Mouse (Mus musculus): ENCODE data around the gene Olfr1120. TPM values are rescaled to one million over a fixed set of nuclear protein-coding genes. Genes with fewer than 3 reads are reported as not detected.
"Not testable (repeated sequence)": the region's sequence is repeated elsewhere in the genome, so short reads cannot be mapped to it uniquely, and the experiment has no call there.

Gene Olfr1120
- total RNA-seq (2021) = not detected

- DNase-seq = no peak
- intact Hi-C loops (cut with DNase I) = no loop called here
Measured at GRCm38 (mm10) chr2:87354515-87354914, at the start of gene Olfr1120. Gene Olfr1120 (plus strand): TSS chr2:87354815.

GRCm38 (mm10) chr2:87307281-87307680 is 47.3 kb upstream of the Olfr1120 start, which contains the start of gene Olfr1118:
Gene Olfr1118 (plus strand): TSS chr2:87307581.
- intact Hi-C loops (cut with DNase I) = no loop called here
- no peak for DNase-seq

DNA sequence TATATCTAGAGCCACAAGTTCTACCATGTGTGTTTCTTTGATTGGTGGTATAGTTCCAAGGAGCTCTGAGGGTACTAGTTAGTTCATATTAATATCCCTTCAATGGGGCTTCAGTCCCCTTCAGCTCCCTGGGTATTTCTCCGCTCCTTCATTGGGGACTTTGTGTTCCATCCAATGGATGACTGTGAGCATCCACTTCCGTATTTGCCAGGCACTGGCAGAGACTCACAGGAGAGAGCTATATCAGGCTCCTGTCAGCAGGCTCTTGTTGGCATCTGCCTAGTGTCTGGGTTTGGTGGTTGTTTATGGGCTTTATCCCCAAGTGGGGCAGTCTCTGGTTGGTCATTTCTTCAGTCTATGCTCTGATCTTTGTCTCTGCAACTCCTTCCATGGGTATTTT is 5.5 kb downstream of the Olfr1120 start:
- intact Hi-C loops (cut with DNase I); DNase-seq: not testable (repeated sequence)

- intact Hi-C loops (cut with DNase I) = no loop called here
- DNase-seq = no peak
Measured at GRCm38 (mm10) chr2:87369595-87369994, 15.0 kb downstream of the Olfr1120 start, which contains the start of gene Olfr1121. Gene Olfr1121 (plus strand): TSS chr2:87369895.

- intact Hi-C loops (cut with DNase I) = no loop called here
- peak; percentile 70 for DNase-seq
Measured at GRCm38 (mm10) chr2:87371726-87372125, 17.1 kb downstream of the Olfr1120 start.

DNA sequence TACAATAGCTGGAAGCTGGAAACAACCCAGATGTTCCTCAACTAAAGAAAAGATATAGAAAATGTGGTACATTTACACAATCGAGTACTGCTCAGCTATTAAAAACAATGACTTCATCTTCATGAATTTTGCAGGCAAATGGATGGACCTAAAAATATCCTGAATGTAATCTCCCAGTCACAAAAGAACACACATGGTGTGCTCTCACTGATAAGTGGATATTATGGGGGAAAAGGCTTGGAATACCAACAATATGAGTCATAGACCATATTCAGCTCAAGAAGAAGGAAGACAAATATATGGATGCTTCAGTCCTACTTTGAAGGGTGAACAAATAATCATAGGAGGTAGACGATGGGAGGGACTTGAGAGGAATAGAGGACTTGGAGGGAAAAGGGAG is 29.3 kb downstream of the Olfr1120 start:
- intact Hi-C loops (cut with DNase I) = no loop called here
- no peak for DNase-seq

DNA sequence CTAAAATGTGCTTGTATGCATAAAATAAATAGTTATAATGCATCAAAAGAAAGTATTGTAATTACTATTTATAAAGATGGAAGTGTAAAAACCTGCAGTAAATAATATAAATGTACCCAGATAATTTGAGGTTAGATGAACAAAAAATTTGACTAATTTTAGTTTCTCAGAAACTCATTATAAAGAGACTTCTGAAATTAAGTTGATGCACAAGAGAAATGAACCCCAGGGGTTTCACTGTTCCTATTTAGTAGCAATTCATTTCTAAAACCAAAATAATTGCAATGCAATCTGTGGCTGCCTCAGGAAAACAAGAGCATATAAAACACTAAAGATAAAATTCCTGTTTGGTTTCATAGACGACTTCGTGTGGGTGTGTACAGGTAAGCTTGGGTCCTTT is 30.9 kb downstream of the Olfr1120 start, which contains the start of gene Olfr1122:
Gene Olfr1122, plus strand, starts transcription at position 301 of the 400 bp plus-strand sequence.
- DNase-seq = no peak
- intact Hi-C loops (cut with DNase I) = no loop called here

DNA sequence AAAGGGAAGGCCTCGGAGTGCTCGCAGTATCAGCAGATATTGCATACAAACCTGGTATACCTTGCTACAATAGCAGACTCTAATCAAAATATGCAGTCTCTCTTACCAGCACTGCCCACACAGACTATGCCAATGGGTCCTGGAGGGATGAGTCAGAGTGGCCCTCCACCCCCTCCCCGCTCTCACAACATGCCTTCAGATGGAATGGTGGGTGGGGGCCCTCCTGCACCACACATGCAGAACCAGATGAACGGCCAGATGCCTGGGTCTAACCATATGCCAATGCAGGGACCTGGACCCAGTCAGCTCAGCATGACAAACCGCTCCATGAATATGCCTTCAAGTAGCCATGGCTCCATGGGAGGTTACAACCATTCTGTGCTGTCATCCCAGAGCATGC is 39.0 kb downstream of the Olfr1120 start:
- intact Hi-C loops (cut with DNase I); DNase-seq: not testable (repeated sequence)

DNA sequence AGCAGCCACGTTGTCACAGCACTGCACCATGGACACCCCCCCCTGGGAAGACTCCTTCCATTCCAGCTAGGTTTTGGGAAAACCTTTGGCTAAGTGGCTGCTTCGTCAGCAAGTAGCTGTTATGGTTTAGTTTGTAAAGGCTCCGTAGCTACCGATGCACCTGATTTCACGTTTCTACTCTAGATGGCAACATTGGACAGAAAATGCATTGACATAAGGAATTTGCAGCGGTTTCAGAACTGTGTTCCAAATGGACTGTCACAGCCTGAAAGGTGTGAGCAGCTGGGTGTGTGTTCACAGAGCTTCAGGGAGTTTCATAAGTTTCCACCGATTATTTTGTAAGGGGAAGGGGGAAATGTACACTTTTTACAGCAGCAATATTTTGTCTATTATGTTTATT is 40.1 kb downstream of the Olfr1120 start:
- not testable (repeated sequence) for DNase-seq

More for the DNA sequence above, 40.1 kb downstream of the Olfr1120 start:
- intact Hi-C loops (cut with DNase I) = not testable (repeated sequence)

Other genes starting within 250 kb of the Olfr1120 start
- gene Olfr259, start 240.2 kb upstream of the Olfr1120 start, total RNA-seq (2021) = not detected
- not detected for gene Olfr1110, start 214.5 kb upstream of the Olfr1120 start, total RNA-seq (2021)
- not detected for gene Olfr1111, start 202.2 kb upstream of the Olfr1120 start, total RNA-seq (2021)
- gene Olfr1112, start 167.0 kb upstream of the Olfr1120 start, total RNA-seq (2021) = not detected
- gene Olfr1113, start 145.8 kb upstream of the Olfr1120 start, total RNA-seq (2021) = not detected
- gene Olfr1115, start 106.8 kb upstream of the Olfr1120 start, total RNA-seq (2021) = not detected
- not detected for gene Olfr1116, start 87.3 kb upstream of the Olfr1120 start, total RNA-seq (2021)
- not detected for gene Olfr1118, start 47.2 kb upstream of the Olfr1120 start, total RNA-seq (2021)
- not detected for gene Olfr1121, start 15.1 kb downstream of the Olfr1120 start, total RNA-seq (2021)
- gene Olfr1122, start 31.0 kb downstream of the Olfr1120 start, total RNA-seq (2021) = under 1 TPM; 0.08 TPM
- not detected for gene Olfr1123, start 61.8 kb downstream of the Olfr1120 start, total RNA-seq (2021)
- gene Olfr1124, start 75.5 kb downstream of the Olfr1120 start, total RNA-seq (2021) = not detected
- gene Olfr1126, start 99.1 kb downstream of the Olfr1120 start, total RNA-seq (2021) = not detected
- not detected for gene Pramel7, start 142.3 kb downstream of the Olfr1120 start, total RNA-seq (2021)
- not detected for gene Pramel6, start 151.8 kb downstream of the Olfr1120 start, total RNA-seq (2021)
- not detected for gene Olfr153, start 177.0 kb downstream of the Olfr1120 start, total RNA-seq (2021)
- not detected for gene Olfr1128, start 190.7 kb downstream of the Olfr1120 start, total RNA-seq (2021)
- gene Olfr1129, start 219.1 kb downstream of the Olfr1120 start, total RNA-seq (2021) = not detected

All from left cerebral cortex, postnatal 4 days (tissue).